Mouse (Mus musculus) embryonic facial prominence, embryonic 13.5 days (tissue): ENCODE results near the gene 1700008O03Rik. TPM values are rescaled to one million over a fixed set of nuclear protein-coding genes. Genes with fewer than 3 reads are reported as not detected.

Experiments
- ATAC-seq: fragments of 200-750 bp; cut with Nextera tagmentation; 2 replicates; pipeline ENCODE4 v1.8.0; 2017; ENCODE audit warnings: low read depth; ENCODE audit not compliant: insufficient number of reproducible peaks, insufficient read depth, low FRiP score, low TSS enrichment
- H3K27ac ChIP-seq: fragments of 300-500 bp; sonication (generic); 2 replicates; pipeline ENCODE4 v1.5.1; 2015; ENCODE audit warnings: moderate library complexity, mild to moderate bottlenecking, inconsistent platforms
- H3K27me3 ChIP-seq: fragments of 300-500 bp; sonication (generic); 2 replicates; pipeline ENCODE4 v1.6.1; 2015; ENCODE audit warnings: mild to moderate bottlenecking, inconsistent platforms
- H3K36me3 ChIP-seq: fragments of 300-500 bp; sonication (generic); 2 replicates; pipeline ENCODE4 v1.6.1; 2015; ENCODE audit warnings: mild to moderate bottlenecking, inconsistent platforms
- H3K4me1 ChIP-seq: fragments of 300-500 bp; sonication (generic); 2 replicates; pipeline ENCODE4 v1.6.1; 2015; ENCODE audit warnings: inconsistent platforms
- H3K4me2 ChIP-seq: fragments of 300-500 bp; sonication (generic); 2 replicates; pipeline ENCODE4 v1.6.1; 2015; ENCODE audit warnings: moderate library complexity, mild to moderate bottlenecking, inconsistent platforms
- H3K4me3 ChIP-seq: fragments of 300-500 bp; sonication (generic); 2 replicates; pipeline ENCODE4 v1.5.1; 2015; ENCODE audit warnings: mild to moderate bottlenecking, inconsistent platforms
- H3K9ac ChIP-seq: fragments of 300-500 bp; sonication (generic); 2 replicates; pipeline ENCODE4 v1.6.1; 2015; ENCODE audit warnings: mild to moderate bottlenecking, inconsistent platforms
- H3K9me3 ChIP-seq: fragments of 300-500 bp; sonication (generic); 2 replicates; pipeline ENCODE4 v1.6.1; 2016; ENCODE audit warnings: inconsistent platforms
- WGBS: fragments of 180-500 bp; shearing (Covaris S2); methylation state at CpG from one replicate; pipeline ENCODE4 v1.1.7; 2015; ENCODE audit warnings: mixed read lengths; 5-methylcytosine and 5-hydroxymethylcytosine counted together
- polyA plus RNA-seq: library from polyadenylated mRNA; unstranded; fragments of >200 nt; fragmentation: Nextera tagmentation; extraction: Ambion mirVana; gene quantifications from 2 replicates; pipeline ENCODE4 v1.2.1, GENCODE M21; 2015

1700008O03Rik gene
- polyA plus RNA-seq, 1 experiment from 2014 or later: 1.4 TPM

DNA sequence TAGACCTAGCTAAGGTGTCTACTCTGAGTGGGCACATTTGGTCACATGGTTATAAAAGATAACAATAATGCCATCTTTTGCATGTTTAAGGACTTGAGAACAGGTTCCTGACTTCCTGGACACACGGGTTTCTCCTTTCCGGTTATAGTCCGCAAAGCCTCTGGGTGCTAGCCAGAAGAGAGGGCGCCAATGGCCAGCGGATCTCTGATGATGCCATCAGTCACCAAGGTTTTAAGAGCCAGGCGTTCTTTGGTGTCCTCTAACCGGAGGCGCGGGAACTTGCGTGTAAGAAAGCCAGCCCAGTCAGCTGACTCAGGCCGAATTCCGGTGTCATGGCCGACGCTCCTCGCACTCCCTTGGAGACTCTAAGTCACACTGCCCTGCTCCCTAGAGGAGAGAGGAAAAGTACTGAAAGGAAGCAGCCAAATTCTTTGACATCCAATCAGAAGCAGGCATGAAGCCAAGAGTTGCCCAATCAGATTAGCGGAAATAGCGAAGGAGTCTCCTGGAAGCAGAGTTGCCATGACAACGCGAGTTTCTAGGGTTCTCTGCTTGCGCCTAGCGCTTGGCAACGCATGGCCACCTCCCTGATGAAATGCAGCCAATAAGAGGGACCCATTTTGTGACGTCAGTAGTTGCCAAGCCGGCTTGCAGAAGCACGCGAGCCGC, 19.9 kb upstream of the 1700008O03Rik start:
- peak overlapping the region; percentile 61 for H3K4me2 ChIP-seq
- no peaks in the 10 kb centered on the region for H3K9me3 ChIP-seq
- H3K4me3 ChIP-seq: peak overlapping the region; percentile 42
- WGBS: 3% methylated on average over 27 of the region's 27 CpGs
- H3K4me1 ChIP-seq: no peaks in the 10 kb centered on the region; the same call in 1 of the 2 replicates
- H3K9ac ChIP-seq: no peak overlapping the region
- ATAC-seq: peak; percentile 92
- peaks cover 31% of the 10 kb centered on the region for H3K27me3 ChIP-seq
- no peaks in the 10 kb centered on the region for H3K36me3 ChIP-seq
- H3K27ac ChIP-seq: 0 out of 2 replicates have a peak overlapping the region, but pooled peaks have one; percentile 35

DNA sequence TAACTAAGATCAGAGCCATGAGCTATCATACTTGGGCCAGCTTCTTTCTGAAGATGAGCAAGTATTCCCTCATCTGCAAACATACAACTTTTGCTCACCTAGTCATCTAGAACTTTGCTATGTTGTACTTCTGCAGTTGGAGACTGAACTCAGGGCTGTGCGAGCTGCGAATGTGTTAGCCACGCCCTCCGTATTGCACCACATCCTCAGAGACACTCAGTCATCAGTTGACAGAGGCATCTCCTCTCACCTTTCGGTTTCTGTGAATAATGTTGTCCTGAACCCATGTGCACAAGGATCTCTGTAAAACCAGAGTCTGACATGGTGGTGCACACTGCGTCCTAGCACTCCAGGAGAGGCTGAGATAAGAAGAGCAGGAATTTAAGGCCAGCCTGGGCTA, 16.1 kb upstream of the 1700008O03Rik start:
- Histone ChIP-seq H3K4me1 (no peaks in the 10 kb centered on the region; the same call in 1 of the 2 replicates), H3K9ac (no peak overlapping the region), H3K4me2 (no peak overlapping the region), H3K36me3 (no peaks in the 10 kb centered on the region), H3K4me3 (no peak overlapping the region), H3K9me3 (no peaks in the 10 kb centered on the region), H3K27ac (no peak overlapping the region), H3K27me3 (peaks cover 22% of the 10 kb centered on the region)
- 81% methylated on average over 6 of the region's 6 CpGs for WGBS
- ATAC-seq: no peak

DNA sequence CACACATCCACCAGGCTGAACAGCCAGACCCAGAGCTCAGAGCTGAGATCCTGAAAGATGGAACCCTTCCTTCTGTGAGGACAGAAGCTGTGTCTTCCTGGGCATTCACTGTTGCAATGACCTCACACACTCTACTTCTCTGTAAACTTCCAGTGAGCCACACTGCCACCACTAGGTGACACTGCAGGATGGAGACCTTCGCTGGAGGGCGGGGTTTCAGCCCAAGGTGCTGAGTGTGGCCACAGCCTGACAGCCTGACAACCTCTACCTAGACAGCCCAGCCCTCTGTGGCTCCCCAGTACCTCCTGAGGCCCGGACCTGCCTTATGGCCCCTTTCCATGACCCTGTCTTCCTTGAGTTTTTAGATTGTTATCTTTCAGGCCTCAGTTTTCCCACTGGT, 12.9 kb upstream of the 1700008O03Rik start:
- H3K4me2 ChIP-seq: no peak overlapping the region
- H3K9ac ChIP-seq: no peak overlapping the region
- no peaks in the 10 kb centered on the region for H3K9me3 ChIP-seq
- peaks cover 7% of the 10 kb centered on the region for H3K27me3 ChIP-seq
- H3K4me1 ChIP-seq: no peaks in the 10 kb centered on the region
- no peak overlapping the region for H3K27ac ChIP-seq
- WGBS: 9% methylated on average over 3 of the region's 3 CpGs
- ATAC-seq: no peak
- H3K36me3 ChIP-seq: no peaks in the 10 kb centered on the region
- H3K4me3 ChIP-seq: no peak overlapping the region

DNA sequence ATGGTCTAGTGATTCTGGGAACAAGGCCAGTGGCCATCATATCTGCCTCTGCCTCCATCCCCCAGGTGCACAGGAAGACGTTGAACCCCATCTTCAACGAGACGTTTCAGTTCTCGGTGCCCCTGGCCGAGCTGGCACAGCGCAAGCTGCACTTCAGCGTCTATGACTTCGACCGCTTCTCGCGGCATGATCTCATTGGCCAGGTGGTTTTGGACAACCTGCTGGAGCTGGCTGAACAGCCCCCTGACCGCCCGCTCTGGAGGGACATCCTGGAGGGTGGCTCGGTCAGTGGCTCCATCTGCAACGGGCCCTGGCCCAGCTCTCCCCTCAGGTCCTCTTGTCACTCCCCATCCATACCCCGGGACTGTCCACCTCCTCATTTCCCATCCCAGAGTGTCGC, 7.7 kb upstream of the 1700008O03Rik start:
- WGBS: 85% methylated on average over 17 of the region's 17 CpGs

GRCm38 (mm10) chr7:44392341-44392740, 6.7 kb upstream of the 1700008O03Rik start:
- WGBS: 82% methylated on average over 14 of the region's 14 CpGs
- H3K4me3 ChIP-seq: no peak overlapping the region
- H3K9ac ChIP-seq: no peak overlapping the region
- H3K4me2 ChIP-seq: no peak overlapping the region
- no peaks in the 10 kb centered on the region for H3K4me1 ChIP-seq
- H3K36me3 ChIP-seq: no peaks in the 10 kb centered on the region
- no peak overlapping the region for H3K27ac ChIP-seq
- H3K27me3 ChIP-seq: 0 out of 2 replicates have a peak, but pooled peaks cover 4% of the 10 kb centered on the region
- H3K9me3 ChIP-seq: no peaks in the 10 kb centered on the region
- peak; percentile 39; the same call in 1 of the 2 replicates for ATAC-seq

More for the DNA sequence above, 7.7 kb upstream of the 1700008O03Rik start:
- H3K27ac ChIP-seq: no peak overlapping the region
- H3K9ac ChIP-seq: no peak overlapping the region
- no peaks in the 10 kb centered on the region for H3K9me3 ChIP-seq
- no peaks in the 10 kb centered on the region for H3K36me3 ChIP-seq
- no peak overlapping the region for H3K4me3 ChIP-seq
- no peak for ATAC-seq
- H3K27me3 ChIP-seq: 0 out of 2 replicates have a peak, but pooled peaks cover 3% of the 10 kb centered on the region
- no peak overlapping the region for H3K4me2 ChIP-seq
- H3K4me1 ChIP-seq: no peaks in the 10 kb centered on the region

DNA sequence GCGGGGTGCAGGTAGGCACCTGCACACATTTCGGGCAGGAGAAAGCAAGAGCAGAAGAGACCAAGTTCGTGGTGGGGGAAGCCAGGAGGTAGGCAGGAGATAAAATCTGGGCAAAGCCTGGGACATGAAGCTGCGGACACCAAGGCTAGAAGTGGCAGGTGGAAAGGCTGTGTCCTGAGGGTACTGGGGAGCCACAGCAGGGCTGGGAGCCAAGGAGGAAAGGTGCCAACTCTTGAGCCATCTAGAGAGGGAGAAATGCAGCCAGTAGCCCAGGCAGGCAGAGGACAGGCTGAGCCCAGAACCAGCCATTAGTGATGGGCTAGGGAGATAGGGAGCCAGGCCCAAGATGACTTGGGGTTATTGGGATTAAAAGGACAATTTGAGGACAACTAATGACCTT, 6.2 kb upstream of the 1700008O03Rik start:
- Histone ChIP-seq H3K9ac (no peak overlapping the region), H3K4me1 (no peaks in the 10 kb centered on the region), H3K36me3 (no peaks in the 10 kb centered on the region), H3K27me3 (peaks cover 7% of the 10 kb centered on the region; the same call in 1 of the 2 replicates), H3K27ac (no peak overlapping the region), H3K4me2 (no peak overlapping the region), H3K4me3 (no peak overlapping the region), H3K9me3 (no peaks in the 10 kb centered on the region)
- no peak for ATAC-seq
- WGBS: 87% methylated on average over 4 of the region's 4 CpGs

DNA sequence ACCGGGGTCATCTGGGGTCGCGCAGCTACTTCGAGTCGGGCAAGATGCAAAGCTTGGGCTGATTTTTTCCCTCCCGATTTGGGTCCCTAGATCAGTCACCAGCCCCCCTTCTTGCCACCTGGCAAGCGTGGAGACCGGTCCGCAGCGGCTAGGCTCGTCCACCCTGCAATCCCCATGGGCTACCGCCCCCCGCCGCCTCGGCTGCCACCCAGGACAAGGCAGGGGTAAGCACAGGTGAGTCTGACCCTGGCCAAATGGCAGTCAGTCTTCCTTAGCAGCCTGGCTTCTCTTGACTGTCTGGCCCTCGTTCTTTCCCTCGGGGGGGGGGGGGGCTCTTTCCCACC, 932 bp downstream of the 1700008O03Rik start:
- Histone ChIP-seq H3K9ac (peak overlapping the region; percentile 66), H3K4me3 (peak overlapping the region; percentile 53), H3K9me3 (no peaks in the 10 kb centered on the region), H3K36me3 (no peaks in the 10 kb centered on the region), H3K27me3 (peaks cover 32% of the 10 kb centered on the region), H3K27ac (no peak overlapping the region), H3K4me2 (peak overlapping the region; percentile 96), H3K4me1 (peaks cover 3% of the 10 kb centered on the region; the same call in 1 of the 2 replicates)
- WGBS: 1% methylated on average over 17 of the region's 17 CpGs
- peak; percentile 12; the same call in 1 of the 2 replicates for ATAC-seq

GRCm38 (mm10) chr7:44383980-44384715, 1.5 kb downstream of the 1700008O03Rik start, which contains the start of gene Syt3:
Gene Syt3, plus strand, starts transcription at chr7:44384102.
- under 1% methylated on average over 25 of the region's 33 CpGs for WGBS
- H3K9me3 ChIP-seq: no peaks in the 10 kb centered on the region
- H3K4me3 ChIP-seq: peak within 1 kb of the TSS; percentile 53
- H3K9ac ChIP-seq: peak within 1 kb of the TSS; percentile 66
- H3K4me2 ChIP-seq: peak within 1 kb of the TSS; percentile 96
- ATAC-seq: peak; percentile 77
- H3K27ac ChIP-seq: no peak within 1 kb of the TSS
- H3K4me1 ChIP-seq: peaks cover 3% of the 10 kb centered on the region; the same call in 1 of the 2 replicates
- peaks cover 30% of the 10 kb centered on the region for H3K27me3 ChIP-seq
- H3K36me3 ChIP-seq: no peaks in the 10 kb centered on the region

DNA sequence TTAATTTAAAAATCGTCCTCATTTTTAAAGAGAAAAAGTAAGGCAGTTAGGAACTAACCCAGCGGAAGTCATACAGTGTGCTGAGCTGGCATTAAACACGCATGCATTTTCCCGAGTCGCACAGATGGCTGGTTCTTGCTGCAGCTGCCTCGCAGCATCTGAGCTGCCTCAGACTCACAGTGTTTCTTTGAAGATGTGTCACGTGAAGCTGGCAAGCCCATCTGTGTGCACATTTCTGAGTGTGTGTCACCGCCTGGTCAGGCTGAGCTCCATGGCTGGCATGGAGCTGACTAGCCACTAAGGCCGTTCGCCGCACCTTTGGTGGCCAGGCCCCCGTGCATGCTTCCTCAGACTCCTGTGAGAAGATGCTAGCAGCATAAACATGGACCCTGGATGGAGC, 3.1 kb downstream of the 1700008O03Rik start:
- Histone ChIP-seq H3K9me3 (no peaks in the 10 kb centered on the region), H3K36me3 (no peaks in the 10 kb centered on the region), H3K27ac (no peak overlapping the region), H3K27me3 (peaks cover 37% of the 10 kb centered on the region), H3K4me1 (peaks cover 3% of the 10 kb centered on the region; the same call in 1 of the 2 replicates), H3K4me3 (no peak overlapping the region), H3K9ac (no peak overlapping the region), H3K4me2 (no peak overlapping the region)
- no peak for ATAC-seq
- 75% methylated on average over 12 of the region's 12 CpGs for WGBS

DNA sequence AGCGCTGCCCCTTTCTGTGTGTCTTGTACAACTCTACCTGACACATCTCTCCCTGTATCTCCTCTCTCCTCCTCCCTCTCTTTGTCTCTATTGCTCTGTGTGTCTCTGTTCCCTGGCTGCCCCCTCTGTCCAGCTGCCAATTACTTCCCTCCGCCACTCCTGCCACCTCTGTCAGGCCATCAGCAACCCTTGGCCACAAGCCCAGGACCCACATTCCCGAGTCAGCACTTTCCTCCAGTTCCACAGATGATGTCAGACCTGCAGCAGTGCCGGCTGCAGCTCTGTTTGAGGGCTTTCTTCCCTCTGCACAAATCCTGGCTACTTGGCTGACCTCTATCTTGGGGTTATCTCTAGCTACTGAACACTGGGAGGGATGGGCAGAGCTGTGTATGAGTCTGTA, 7.3 kb downstream of the 1700008O03Rik start:
- ATAC-seq: no peak
- no peak overlapping the region for H3K27ac ChIP-seq
- H3K4me3 ChIP-seq: no peak overlapping the region
- no peak overlapping the region for H3K9ac ChIP-seq
- no peaks in the 10 kb centered on the region for H3K36me3 ChIP-seq
- 60% methylated on average over 4 of the region's 4 CpGs for WGBS
- H3K4me1 ChIP-seq: peaks cover 11% of the 10 kb centered on the region
- H3K9me3 ChIP-seq: no peaks in the 10 kb centered on the region
- H3K27me3 ChIP-seq: peaks cover 11% of the 10 kb centered on the region
- no peak overlapping the region for H3K4me2 ChIP-seq

DNA sequence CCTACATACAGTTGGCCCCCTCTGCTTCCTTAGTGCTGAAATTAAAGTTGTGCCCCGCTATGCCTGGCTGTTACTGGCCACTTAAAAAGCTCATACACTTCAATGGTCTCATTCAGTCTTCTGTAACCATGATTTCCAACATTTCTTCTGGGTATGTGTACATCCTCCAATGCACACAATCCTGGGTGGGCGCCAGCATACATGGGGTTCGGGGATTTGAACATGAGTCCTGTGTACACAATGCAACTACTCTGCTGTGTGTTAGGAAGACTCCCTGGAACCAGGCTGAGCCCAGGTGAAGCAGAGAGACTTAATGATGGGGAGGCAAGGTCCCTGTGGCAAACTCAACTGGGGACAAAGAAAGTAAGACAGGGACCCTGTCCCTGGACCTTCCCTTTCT, 9.8 kb downstream of the 1700008O03Rik start:
- peaks cover 14% of the 10 kb centered on the region for H3K4me1 ChIP-seq
- no peak for ATAC-seq
- no peaks in the 10 kb centered on the region for H3K36me3 ChIP-seq
- H3K4me3 ChIP-seq: no peak overlapping the region
- 65% methylated on average over 3 of the region's 3 CpGs for WGBS
- no peak overlapping the region for H3K9ac ChIP-seq
- H3K27me3 ChIP-seq: peaks cover 8% of the 10 kb centered on the region
- no peaks in the 10 kb centered on the region for H3K9me3 ChIP-seq
- H3K4me2 ChIP-seq: no peak overlapping the region
- H3K27ac ChIP-seq: no peak overlapping the region

GRCm38 (mm10) chr7:44375207-44375606, 10.4 kb downstream of the 1700008O03Rik start:
- Histone ChIP-seq H3K4me1 (peaks cover 14% of the 10 kb centered on the region), H3K4me3 (peak overlapping the region; percentile 64), H3K36me3 (no peaks in the 10 kb centered on the region), H3K27ac (no peak overlapping the region), H3K9ac (peak overlapping the region; percentile 78), H3K9me3 (no peaks in the 10 kb centered on the region), H3K27me3 (peaks cover 8% of the 10 kb centered on the region), H3K4me2 (peak overlapping the region; percentile 80)
- no peak for ATAC-seq
- WGBS: 5% methylated on average over 10 of the region's 10 CpGs
